Mouse (Mus musculus): Measurements from ENCODE around the gene Gprin2. TPM values are rescaled to one million over a fixed set of nuclear protein-coding genes. Genes with fewer than 3 reads are reported as not detected.

The Gprin2 gene
- total and polyA plus RNA-seq, 3 experiments: 0.05 TPM; not detected in 2

- no peak for TF ChIP-seq TAL1 (conservative IDR thresholded peaks at IDR 0.05; ENCODE audit: low read depth, low read length)
- no peak for TF ChIP-seq CTCF (IDR thresholded peaks at IDR 0.05; ENCODE audit: low read depth, low read length)
- TF ChIP-seq GATA2 (IDR thresholded peaks at IDR 0.05; ENCODE audit: borderline replicate concordance, low read depth, low read length): no peak
- TF ChIP-seq GATA1 (IDR thresholded peaks at IDR 0.05; ENCODE audit: borderline replicate concordance, low read length): no peak
- no peak for TF ChIP-seq POLR2AphosphoS5 (IDR thresholded peaks at IDR 0.05; ENCODE audit: insufficient replicate concordance, low read depth, low read length)
- DNase-seq (ENCODE audit: low spot score) (no peak), ATAC-seq (ENCODE audit: extremely low read depth, insufficient number of reproducible peaks, low FRiP score, poor library complexity, severe bottlenecking) (no peak)
These were observed 30.9 kb upstream of the Gprin2 start for GRCm38 (mm10) chr14:34232340-34232739.

DNA sequence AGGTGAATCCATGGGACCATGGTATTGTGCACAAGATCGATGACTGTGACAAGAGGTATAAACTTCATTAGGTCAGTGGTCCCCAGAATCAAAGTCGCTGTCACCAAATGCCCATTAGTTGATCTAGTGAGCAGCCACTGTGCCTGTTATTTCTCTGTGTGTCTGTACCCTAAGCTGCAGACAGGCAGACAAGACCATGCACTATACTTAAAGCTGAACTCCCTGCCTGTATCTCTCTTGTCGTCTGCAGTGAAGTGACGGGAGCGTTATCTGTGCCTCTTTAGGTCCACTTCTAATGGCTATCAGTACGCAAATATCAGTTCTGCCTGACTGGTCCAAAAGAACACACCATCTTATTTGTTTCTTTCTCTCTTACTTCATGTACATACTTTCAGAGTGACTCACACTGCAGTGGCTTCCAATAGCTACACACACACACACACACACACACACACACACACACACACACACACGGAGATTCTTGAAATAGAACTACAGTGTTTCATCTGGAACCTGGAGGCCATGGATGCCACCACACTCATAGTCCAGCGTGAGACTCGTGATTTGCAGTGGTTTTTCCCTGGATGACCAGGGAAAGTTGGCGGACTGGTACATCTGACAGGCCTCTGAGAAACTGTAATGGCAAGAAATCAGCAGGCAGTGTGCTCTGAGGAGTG lies 27.5 kb upstream of the Gprin2 start:
- Histone ChIP-seq H3K27me3 (ENCODE audit: insufficient read depth, low read length) (no peaks in the 10 kb centered on the region; the same call in 1 of the 2 replicates), H3K36me3 (replicated peaks) (peaks cover 11% of the 10 kb centered on the region), H3K4me3 (ENCODE audit: low read depth, low read length) (no peak overlapping the region), H3K4me1 (ENCODE audit: insufficient read depth, low read depth, low read length) (no peaks in the 10 kb centered on the region), H3K9me3 (replicated peaks) (no peaks in the 10 kb centered on the region)
- no peak for ATAC-seq (ENCODE audit: extremely low read depth, insufficient number of reproducible peaks, low FRiP score, poor library complexity, severe bottlenecking)
- no peak for TF ChIP-seq GATA1 (IDR thresholded peaks at IDR 0.05; ENCODE audit: borderline replicate concordance, low read length)
- TF ChIP-seq CTCF (IDR thresholded peaks at IDR 0.05; ENCODE audit: low read depth, low read length): no peak
- no peak for TF ChIP-seq GATA2 (IDR thresholded peaks at IDR 0.05; ENCODE audit: borderline replicate concordance, low read depth, low read length)
- no peak for TF ChIP-seq POLR2AphosphoS5 (IDR thresholded peaks at IDR 0.05; ENCODE audit: insufficient replicate concordance, low read depth, low read length)
- TF ChIP-seq TAL1 (conservative IDR thresholded peaks at IDR 0.05; ENCODE audit: low read depth, low read length): no peak
- no peak for DNase-seq (ENCODE audit: low spot score)

More at GRCm38 (mm10) chr14:34232340-34232739, 30.9 kb upstream of the Gprin2 start:
- Histone ChIP-seq H3K36me3 (replicated peaks) (peaks cover 38% of the 10 kb centered on the region), H3K4me3 (ENCODE audit: low read depth, low read length) (no peak overlapping the region), H3K4me1 (ENCODE audit: insufficient read depth, low read depth, low read length) (no peaks in the 10 kb centered on the region), H3K9me3 (replicated peaks) (no peaks in the 10 kb centered on the region), H3K27me3 (ENCODE audit: insufficient read depth, low read length) (no peaks in the 10 kb centered on the region; the same call in 1 of the 2 replicates)

GRCm38 (mm10) chr14:34227981-34228380 lies 26.5 kb upstream of the Gprin2 start:
- Histone ChIP-seq H3K4me1 (ENCODE audit: insufficient read depth, low read depth, low read length) (no peaks in the 10 kb centered on the region), H3K27me3 (ENCODE audit: insufficient read depth, low read length) (no peaks in the 10 kb centered on the region; the same call in 1 of the 2 replicates), H3K4me3 (ENCODE audit: low read depth, low read length) (no peak overlapping the region), H3K9me3 (replicated peaks) (no peaks in the 10 kb centered on the region), H3K36me3 (replicated peaks) (peaks cover 5% of the 10 kb centered on the region)
- no peak for DNase-seq (ENCODE audit: low spot score)
- ATAC-seq (ENCODE audit: extremely low read depth, insufficient number of reproducible peaks, low FRiP score, poor library complexity, severe bottlenecking): no peak
- TF ChIP-seq CTCF (IDR thresholded peaks at IDR 0.05; ENCODE audit: low read depth, low read length) (no peak), GATA2 (IDR thresholded peaks at IDR 0.05; ENCODE audit: borderline replicate concordance, low read depth, low read length) (no peak), GATA1 (IDR thresholded peaks at IDR 0.05; ENCODE audit: borderline replicate concordance, low read length) (no peak), TAL1 (conservative IDR thresholded peaks at IDR 0.05; ENCODE audit: low read depth, low read length) (no peak), POLR2AphosphoS5 (IDR thresholded peaks at IDR 0.05; ENCODE audit: insufficient replicate concordance, low read depth, low read length) (no peak)

GRCm38 (mm10) chr14:34226566-34226965 lies 25.1 kb upstream of the Gprin2 start:
- TF ChIP-seq POLR2AphosphoS5 (IDR thresholded peaks at IDR 0.05; ENCODE audit: insufficient replicate concordance, low read depth, low read length): no peak

DNA sequence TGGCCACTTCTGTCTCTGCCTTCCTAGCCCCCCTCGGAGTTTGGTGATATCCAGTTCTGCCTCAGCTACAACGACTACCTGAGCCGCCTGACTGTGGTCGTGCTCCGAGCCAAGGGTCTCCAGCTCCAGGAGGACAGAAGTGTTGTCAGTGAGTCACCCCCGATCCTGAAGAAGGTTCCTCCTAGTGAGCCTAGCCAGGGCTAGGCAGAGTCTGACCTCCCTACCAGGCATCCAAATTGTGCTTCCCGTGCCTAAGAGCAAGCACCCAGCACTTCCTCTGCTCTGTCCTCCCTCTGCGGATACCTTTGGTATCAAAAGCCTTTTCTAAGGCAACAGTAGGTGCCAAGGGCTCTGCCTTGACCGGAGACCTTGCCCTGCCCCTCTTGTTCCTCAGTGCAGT lies 24.5 kb upstream of the Gprin2 start:
- H3K27me3 ChIP-seq (ENCODE audit: insufficient read depth, low read length): no peaks in the 10 kb centered on the region; the same call in 1 of the 2 replicates

More at GRCm38 (mm10) chr14:34226566-34226965, 25.1 kb upstream of the Gprin2 start:
- Histone ChIP-seq H3K4me1 (ENCODE audit: insufficient read depth, low read depth, low read length) (no peaks in the 10 kb centered on the region), H3K4me3 (ENCODE audit: low read depth, low read length) (no peak overlapping the region), H3K9me3 (replicated peaks) (no peaks in the 10 kb centered on the region), H3K36me3 (replicated peaks) (no peaks in the 10 kb centered on the region), H3K27me3 (ENCODE audit: insufficient read depth, low read length) (no peaks in the 10 kb centered on the region; the same call in 1 of the 2 replicates)
- DNase-seq (ENCODE audit: low spot score) (no peak), ATAC-seq (ENCODE audit: extremely low read depth, insufficient number of reproducible peaks, low FRiP score, poor library complexity, severe bottlenecking) (no peak)

DNA sequence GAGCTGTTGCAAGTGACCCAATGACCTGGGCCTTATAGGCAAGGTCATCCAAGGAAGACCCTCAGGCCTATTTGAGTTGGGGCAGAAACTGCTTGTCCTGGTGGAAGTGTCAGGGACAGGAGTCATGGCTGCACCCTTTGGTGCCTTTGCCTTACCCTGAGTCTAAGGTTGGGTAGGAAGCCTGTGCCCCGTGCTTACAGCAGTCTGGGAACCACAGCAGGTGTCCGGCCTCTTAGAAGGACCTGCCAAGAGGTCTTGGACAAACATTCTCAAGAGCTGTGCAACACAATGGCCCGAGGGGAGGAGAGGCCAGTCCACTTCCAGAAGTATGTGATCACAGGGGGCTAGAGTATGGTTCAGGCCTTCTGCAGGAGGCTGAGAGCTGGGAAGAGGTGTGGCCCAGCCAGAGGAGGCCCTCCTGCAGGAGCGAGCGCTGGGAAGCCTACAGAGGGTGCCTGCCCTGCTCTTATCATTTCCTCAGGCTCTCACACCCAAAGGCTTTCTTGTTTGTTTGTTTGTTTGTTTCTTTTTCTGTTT lies 22.0 kb upstream of the Gprin2 start:
- no peak for ATAC-seq (ENCODE audit: extremely low read depth, insufficient number of reproducible peaks, low FRiP score, poor library complexity, severe bottlenecking)
- no peak for TF ChIP-seq TAL1 (conservative IDR thresholded peaks at IDR 0.05; ENCODE audit: low read depth, low read length)
- no peak for TF ChIP-seq GATA2 (IDR thresholded peaks at IDR 0.05; ENCODE audit: borderline replicate concordance, low read depth, low read length)
- TF ChIP-seq GATA1 (IDR thresholded peaks at IDR 0.05; ENCODE audit: borderline replicate concordance, low read length): no peak
- TF ChIP-seq CTCF (IDR thresholded peaks at IDR 0.05; ENCODE audit: low read depth, low read length): no peak
- TF ChIP-seq POLR2AphosphoS5 (IDR thresholded peaks at IDR 0.05; ENCODE audit: insufficient replicate concordance, low read depth, low read length): no peak
- peaks cover 3% of the 10 kb centered on the region; the same call in 1 of the 2 replicates for H3K27me3 ChIP-seq (ENCODE audit: insufficient read depth, low read length)
- H3K36me3 ChIP-seq (replicated peaks): no peaks in the 10 kb centered on the region
- no peaks in the 10 kb centered on the region for H3K9me3 ChIP-seq (replicated peaks)
- H3K4me1 ChIP-seq (ENCODE audit: insufficient read depth, low read depth, low read length): no peaks in the 10 kb centered on the region
- H3K4me3 ChIP-seq (ENCODE audit: low read depth, low read length): no peak overlapping the region
- no peak for DNase-seq (ENCODE audit: low spot score)

More for the DNA sequence above, 24.5 kb upstream of the Gprin2 start:
- DNase-seq (ENCODE audit: low spot score) (no peak), ATAC-seq (ENCODE audit: extremely low read depth, insufficient number of reproducible peaks, low FRiP score, poor library complexity, severe bottlenecking) (no peak)
- TF ChIP-seq GATA2 (IDR thresholded peaks at IDR 0.05; ENCODE audit: borderline replicate concordance, low read depth, low read length): no peak
- TF ChIP-seq TAL1 (conservative IDR thresholded peaks at IDR 0.05; ENCODE audit: low read depth, low read length): no peak
- TF ChIP-seq GATA1 (IDR thresholded peaks at IDR 0.05; ENCODE audit: borderline replicate concordance, low read length): no peak
- TF ChIP-seq CTCF (IDR thresholded peaks at IDR 0.05; ENCODE audit: low read depth, low read length): no peak
- no peak for TF ChIP-seq POLR2AphosphoS5 (IDR thresholded peaks at IDR 0.05; ENCODE audit: insufficient replicate concordance, low read depth, low read length)
- no peaks in the 10 kb centered on the region for H3K9me3 ChIP-seq (replicated peaks)
- H3K4me1 ChIP-seq (ENCODE audit: insufficient read depth, low read depth, low read length): no peaks in the 10 kb centered on the region
- no peak overlapping the region for H3K4me3 ChIP-seq (ENCODE audit: low read depth, low read length)
- H3K36me3 ChIP-seq (replicated peaks): no peaks in the 10 kb centered on the region
